Mouse (Mus musculus) midbrain, embryonic 14.5 days (tissue): ENCODE data around the gene Pla2g4c. TPM values are rescaled to one million over a fixed set of nuclear protein-coding genes. Genes with fewer than 3 reads are reported as not detected.

ENCODE experiments used
- ATAC-seq: fragments of 200-750 bp; cut with Nextera tagmentation; 2 replicates; pipeline ENCODE4 v1.8.0; 2017; ENCODE audit warnings: moderate number of reproducible peaks, moderate library complexity; ENCODE audit not compliant: low FRiP score, low TSS enrichment
- DNase-seq: peaks from one replicate; pipeline ENCODE4 v3.0.0-alpha.2; 2015
- H3K27ac ChIP-seq: fragments of 300-500 bp; sonication (generic); replicated peaks from 2 replicates; pipeline ENCODE4 v1.5.1; 2014; ENCODE audit warnings: mild to moderate bottlenecking, low read depth, low read length, moderate library complexity
- H3K27me3 ChIP-seq: fragments of 300-500 bp; sonication (generic); 2 replicates; pipeline ENCODE4 v1.6.1; 2014; ENCODE audit warnings: low read length, control low read depth, mixed read lengths; ENCODE audit not compliant: control insufficient read depth, insufficient read depth
- H3K36me3 ChIP-seq: fragments of 300-500 bp; sonication (generic); 2 replicates; pipeline ENCODE4 v1.6.1; 2014; ENCODE audit warnings: low read length, control low read depth; ENCODE audit not compliant: control insufficient read depth, insufficient read depth
- H3K4me1 ChIP-seq: fragments of 300-500 bp; sonication (generic); 2 replicates; pipeline ENCODE4 v1.6.1; 2014; ENCODE audit warnings: mild to moderate bottlenecking, antibody characterized with exemption, low read length, control low read depth; ENCODE audit not compliant: control insufficient read depth, insufficient read depth
- H3K4me2 ChIP-seq: fragments of 300-500 bp; sonication (generic); 2 replicates; pipeline ENCODE4 v1.6.1; 2014; ENCODE audit warnings: mild to moderate bottlenecking, low read length, moderate library complexity
- H3K4me3 ChIP-seq: fragments of 300-500 bp; sonication (generic); replicated peaks from 2 replicates; pipeline ENCODE4 v1.5.1; 2014; ENCODE audit warnings: low read depth, low read length
- H3K9ac ChIP-seq: fragments of 300-500 bp; sonication (generic); replicated peaks from 2 replicates; pipeline ENCODE4 v1.6.1; 2014; ENCODE audit warnings: mild to moderate bottlenecking, low read length, moderate library complexity
- H3K9me3 ChIP-seq: fragments of 300-500 bp; sonication (generic); 2 replicates; pipeline ENCODE4 v1.6.1; 2016; ENCODE audit warnings: low read length, control low read depth, mixed read lengths; ENCODE audit not compliant: control insufficient read depth
- WGBS: fragments of 180-500 bp; shearing (Covaris S2); extraction: QIAGEN DNeasy Blood & Tissue Kit; methylation state at CpG from one replicate; pipeline ENCODE4 v1.1.7; 2014; 5-methylcytosine and 5-hydroxymethylcytosine counted together
- polyA plus RNA-seq: library from polyadenylated mRNA; unstranded; fragments of >200 nt; fragmentation: Nextera tagmentation; extraction: Ambion mirVana; gene quantifications from 2 replicates; pipeline ENCODE4 v1.2.1, GENCODE M21; 2014

The Pla2g4c gene
- polyA plus RNA-seq, 1 experiment from 2014 or later: 1.5 TPM

- Histone ChIP-seq H3K27ac (no peak overlapping the region), H3K9me3 (no peaks in the 10 kb centered on the region), H3K4me3 (no peak overlapping the region), H3K36me3 (peaks cover 91% of the 10 kb centered on the region), H3K9ac (no peak overlapping the region), H3K27me3 (no peaks in the 10 kb centered on the region), H3K4me2 (no peak overlapping the region), H3K4me1 (no peaks in the 10 kb centered on the region)
- DNase-seq (no peak), ATAC-seq (no peak)
- 91% methylated on average over 11 of the region's 11 CpGs for WGBS
These were observed 30.3 kb upstream of the Pla2g4c start for GRCm38 (mm10) chr7:13293878-13294855.

DNA sequence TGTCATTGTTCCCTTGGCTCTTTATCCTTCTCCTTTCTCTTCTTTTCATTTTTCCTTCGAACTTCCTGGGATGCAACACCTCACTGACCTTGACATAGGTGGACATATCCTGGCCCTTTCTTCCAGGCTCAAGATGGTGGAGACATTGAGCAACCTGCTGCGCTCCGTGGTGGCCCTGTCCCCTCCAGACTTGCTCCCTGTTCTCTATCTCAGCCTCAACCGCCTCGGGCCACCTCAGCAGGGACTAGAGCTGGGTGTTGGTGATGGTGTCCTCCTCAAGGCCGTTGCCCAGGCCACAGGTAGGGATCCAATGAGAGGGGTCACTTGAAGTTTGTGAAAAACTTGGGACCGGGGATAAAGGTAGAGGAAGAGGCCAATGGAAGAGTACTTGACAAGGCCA, 29.2 kb upstream of the Pla2g4c start:
- WGBS: 97% methylated on average over 7 of the region's 7 CpGs
- Histone ChIP-seq H3K4me1 (no peaks in the 10 kb centered on the region), H3K36me3 (peaks cover 92% of the 10 kb centered on the region), H3K27me3 (no peaks in the 10 kb centered on the region), H3K9me3 (no peaks in the 10 kb centered on the region), H3K4me2 (no peak overlapping the region), H3K9ac (no peak overlapping the region), H3K4me3 (no peak overlapping the region), H3K27ac (no peak overlapping the region)
- DNase-seq: no peak
- ATAC-seq: no peak

DNA sequence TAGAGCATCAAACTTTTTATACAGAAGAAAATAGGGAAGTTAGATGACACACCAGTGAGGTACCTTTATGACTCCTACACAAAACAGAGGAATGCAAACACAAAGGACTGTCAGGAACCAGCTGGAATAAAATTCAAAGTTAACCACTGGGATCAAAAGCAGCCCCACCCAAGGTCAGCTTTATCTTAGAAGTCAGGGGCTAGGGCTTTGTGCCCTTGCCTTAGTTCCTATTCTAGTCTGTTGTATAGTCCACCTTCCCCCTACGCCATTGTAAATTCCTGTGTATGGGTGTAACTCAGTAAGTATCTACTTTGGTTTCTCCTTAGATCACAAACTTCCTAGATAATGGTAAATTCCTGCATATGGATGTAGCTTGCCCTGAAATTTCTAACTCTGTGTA, 26.8 kb upstream of the Pla2g4c start:
- Histone ChIP-seq H3K4me1 (no peaks in the 10 kb centered on the region), H3K27ac (no peak overlapping the region), H3K9me3 (no peaks in the 10 kb centered on the region), H3K4me3 (no peak overlapping the region), H3K36me3 (peaks cover 93% of the 10 kb centered on the region), H3K4me2 (no peak overlapping the region), H3K9ac (no peak overlapping the region), H3K27me3 (no peaks in the 10 kb centered on the region)
- DNase-seq (no peak), ATAC-seq (no peak)
- 92% methylated on average over 1 of the region's 1 CpGs for WGBS

DNA sequence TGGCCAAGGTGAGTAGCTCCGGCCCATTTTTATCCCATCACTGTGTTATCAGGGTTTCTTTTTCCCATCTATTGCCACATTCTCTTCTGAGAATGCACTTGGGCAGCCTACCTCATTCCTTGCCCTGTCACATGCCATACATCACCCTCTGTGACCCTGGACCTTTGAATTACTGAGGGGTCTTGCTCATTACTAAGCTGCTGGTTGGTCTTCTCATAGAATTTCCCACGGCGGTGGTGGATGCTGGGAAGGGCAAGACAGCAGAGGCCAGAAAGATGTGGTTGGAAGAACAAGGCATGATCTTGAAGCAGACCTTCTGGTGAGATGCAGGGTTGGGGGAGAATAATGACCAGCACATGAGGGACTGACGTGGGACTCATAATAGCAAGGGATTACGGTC, 25.6 kb upstream of the Pla2g4c start:
- DNase-seq (no peak), ATAC-seq (no peak)
- Histone ChIP-seq H3K9me3 (no peaks in the 10 kb centered on the region), H3K4me3 (no peak overlapping the region), H3K4me1 (no peaks in the 10 kb centered on the region), H3K27me3 (no peaks in the 10 kb centered on the region), H3K9ac (no peak overlapping the region), H3K4me2 (no peak overlapping the region), H3K27ac (no peak overlapping the region), H3K36me3 (peaks cover 92% of the 10 kb centered on the region)
- WGBS: 95% methylated on average over 5 of the region's 5 CpGs

DNA sequence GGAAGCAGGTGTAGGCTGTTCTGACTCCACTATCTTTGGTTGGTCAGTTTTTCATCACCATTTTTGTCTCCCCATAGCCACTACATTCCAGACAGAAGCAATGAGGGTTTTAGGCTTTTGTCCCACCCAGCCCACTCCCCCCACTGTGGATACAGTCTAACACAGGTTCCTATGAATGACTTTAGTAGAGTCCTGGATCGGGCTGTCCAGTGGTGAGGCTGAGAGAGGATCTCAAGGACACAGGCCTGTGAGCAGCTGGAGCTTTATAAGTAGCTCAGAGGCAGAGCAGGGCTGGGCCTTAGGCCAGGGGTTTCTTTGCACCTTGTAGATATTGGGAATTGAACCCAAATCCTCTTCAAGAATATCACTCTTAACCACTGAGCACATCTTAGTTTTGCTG, 22.8 kb upstream of the Pla2g4c start:
- Histone ChIP-seq H3K9ac (no peak overlapping the region), H3K27ac (no peak overlapping the region), H3K4me2 (no peak overlapping the region), H3K36me3 (peaks cover 84% of the 10 kb centered on the region), H3K27me3 (no peaks in the 10 kb centered on the region), H3K4me1 (no peaks in the 10 kb centered on the region), H3K9me3 (no peaks in the 10 kb centered on the region), H3K4me3 (no peak overlapping the region)
- 100% methylated on average over 1 of the region's 1 CpGs for WGBS
- ATAC-seq (no peak), DNase-seq (no peak)

- H3K27me3 ChIP-seq: no peaks in the 10 kb centered on the region
- H3K4me3 ChIP-seq: no peak overlapping the region
- H3K4me2 ChIP-seq: no peak overlapping the region
These were observed 21.7 kb upstream of the Pla2g4c start for GRCm38 (mm10) chr7:13302780-13303179.

DNA sequence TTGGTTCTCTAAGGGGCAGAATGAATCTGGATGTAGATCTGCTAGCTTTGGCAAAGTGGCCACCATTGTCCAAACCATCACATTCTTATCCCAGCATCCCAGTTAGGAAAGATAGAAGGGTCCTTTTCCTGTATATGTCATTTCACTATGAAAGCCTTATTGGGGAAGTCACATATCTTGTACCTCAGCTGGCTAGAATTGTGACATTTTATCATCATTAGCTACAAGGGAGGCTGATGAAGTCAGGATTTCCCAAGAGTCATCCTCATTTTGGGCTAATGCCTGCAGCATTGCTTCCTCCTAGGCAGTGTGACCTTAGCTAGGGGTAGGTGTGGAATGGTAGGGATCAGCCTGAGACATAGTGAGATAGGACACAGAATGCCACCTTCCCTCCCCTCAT, 21.1 kb upstream of the Pla2g4c start:
- Histone ChIP-seq H3K9me3 (no peaks in the 10 kb centered on the region), H3K9ac (no peak overlapping the region), H3K4me2 (no peak overlapping the region), H3K27ac (no peak overlapping the region), H3K4me1 (no peaks in the 10 kb centered on the region), H3K4me3 (no peak overlapping the region), H3K36me3 (peaks cover 87% of the 10 kb centered on the region), H3K27me3 (no peaks in the 10 kb centered on the region)
- DNase-seq (no peak), ATAC-seq (no peak)

More at GRCm38 (mm10) chr7:13302780-13303179, 21.7 kb upstream of the Pla2g4c start:
- Histone ChIP-seq H3K9me3 (no peaks in the 10 kb centered on the region), H3K27ac (no peak overlapping the region), H3K4me1 (no peaks in the 10 kb centered on the region), H3K9ac (no peak overlapping the region), H3K36me3 (peaks cover 84% of the 10 kb centered on the region)
- DNase-seq: no peak
- no peak for ATAC-seq
- 89% methylated on average over 2 of the region's 2 CpGs for WGBS

DNA sequence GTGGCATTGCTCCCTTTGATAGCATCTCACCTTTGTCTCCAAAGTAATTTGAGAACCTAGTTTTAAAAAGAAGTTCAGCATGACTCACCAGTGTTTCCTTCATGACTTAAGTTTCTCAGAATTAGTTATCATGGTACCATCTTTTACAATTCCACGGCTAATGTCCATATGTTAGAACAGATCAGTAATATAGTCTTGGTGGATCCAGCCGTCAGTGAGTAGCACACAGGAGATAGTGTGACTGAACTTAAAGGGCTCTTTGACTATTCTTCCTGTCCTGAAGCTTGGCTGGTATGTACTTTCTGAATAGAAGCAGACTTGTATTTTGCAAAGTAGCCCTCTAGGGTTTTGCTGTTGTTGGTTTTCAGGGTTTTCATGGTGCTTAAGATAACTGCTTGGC, 15.0 kb upstream of the Pla2g4c start:
- no peak for ATAC-seq
- Histone ChIP-seq H3K9ac (no peak overlapping the region), H3K4me2 (no peak overlapping the region), H3K4me1 (no peaks in the 10 kb centered on the region), H3K27ac (no peak overlapping the region), H3K36me3 (peaks cover 76% of the 10 kb centered on the region), H3K9me3 (no peaks in the 10 kb centered on the region), H3K4me3 (no peak overlapping the region), H3K27me3 (no peaks in the 10 kb centered on the region)
- no peak for DNase-seq
- WGBS: 92% methylated on average over 2 of the region's 2 CpGs
